Mouse (Mus musculus) heart, postnatal 0 days (tissue): ENCODE results near the gene Syt8. TPM values are rescaled to one million over a fixed set of nuclear protein-coding genes. Genes with fewer than 3 reads are reported as not detected.
A peak's percentile ranks its signal among the peaks of the same experiment; 100 is the strongest.

Source experiments
- ATAC-seq: fragments of 200-750 bp; cut with Nextera tagmentation; 2 replicates; pipeline ENCODE4 v1.8.0; 2017; ENCODE audit warnings: low read depth, moderate number of reproducible peaks, moderate library complexity; ENCODE audit not compliant: insufficient read depth
- DNase-seq: peaks from one replicate; pipeline ENCODE4 v3.0.0-alpha.2; 2016; ENCODE audit warnings: low spot score
- H3K27ac ChIP-seq: fragments of 300-500 bp; sonication (generic); 2 replicates; pipeline ENCODE4 v1.5.1; 2014; ENCODE audit warnings: low read depth, mild to moderate bottlenecking
- H3K27me3 ChIP-seq: fragments of 300-500 bp; sonication (generic); 2 replicates; pipeline ENCODE4 v1.6.1; 2014; ENCODE audit warnings: low read length, mixed read lengths; ENCODE audit not compliant: control insufficient read depth, insufficient read depth
- H3K36me3 ChIP-seq: fragments of 300-500 bp; sonication (generic); replicated peaks from 2 replicates; pipeline ENCODE4 v1.6.1; 2014; ENCODE audit warnings: low read length, mixed read lengths; ENCODE audit not compliant: control insufficient read depth, insufficient read depth
- H3K4me1 ChIP-seq: fragments of 300-500 bp; sonication (generic); 2 replicates; pipeline ENCODE4 v1.6.1; 2014; ENCODE audit warnings: antibody characterized with exemption; ENCODE audit not compliant: control insufficient read depth, insufficient read depth
- H3K4me2 ChIP-seq: fragments of 300-500 bp; sonication (generic); 2 replicates; pipeline ENCODE4 v1.6.1; 2014; ENCODE audit warnings: low read depth, mild to moderate bottlenecking, low read length, moderate library complexity
- H3K4me3 ChIP-seq: fragments of 300-500 bp; sonication (generic); 2 replicates; pipeline ENCODE4 v1.5.1; 2014; ENCODE audit warnings: low read depth, low read length
- H3K9ac ChIP-seq: fragments of 300-500 bp; sonication (generic); replicated peaks from 2 replicates; pipeline ENCODE4 v1.6.1; 2014; ENCODE audit warnings: low read depth, low read length, mixed read lengths
- H3K9me3 ChIP-seq: fragments of 300-500 bp; sonication (generic); replicated peaks from 2 replicates; pipeline ENCODE4 v1.6.1; 2016; ENCODE audit warnings: low read length; ENCODE audit not compliant: control insufficient read depth
- CTCF ChIP-seq: IDR thresholded peaks from 2 replicates; pipeline ENCODE4 v1.5.1; 2016; ENCODE audit warnings: antibody characterized with exemption, control low read depth, low read depth
- EP300 ChIP-seq: IDR thresholded peaks from 2 replicates; pipeline ENCODE4 v1.6.1; 2016; ENCODE audit warnings: antibody characterized with exemption, low read depth
- WGBS: fragments of 180-500 bp; shearing (Covaris S2); extraction: QIAGEN DNeasy Blood & Tissue Kit; methylation state at CpG from one replicate; pipeline ENCODE4 v1.1.7; 2014; 5-methylcytosine and 5-hydroxymethylcytosine counted together
- polyA plus RNA-seq: library from polyadenylated mRNA; unstranded; fragments of >200 nt; fragmentation: Nextera tagmentation; extraction: Ambion mirVana; gene quantifications from 2 replicates; pipeline ENCODE4 v1.2.1, GENCODE M21; 2015
- total RNA-seq: library from RNA; depleted of rRNA; stranded (reverse); fragments of >200 nt; gene quantifications from 2 replicates; pipeline ENCODE4 v1.2.3, GENCODE M21; 2014; ENCODE audit warnings: low replicate concordance

The Syt8 gene
- total and polyA plus RNA-seq, 2 experiments from 2014 or later = 18.0 TPM; not detected in 1

DNA sequence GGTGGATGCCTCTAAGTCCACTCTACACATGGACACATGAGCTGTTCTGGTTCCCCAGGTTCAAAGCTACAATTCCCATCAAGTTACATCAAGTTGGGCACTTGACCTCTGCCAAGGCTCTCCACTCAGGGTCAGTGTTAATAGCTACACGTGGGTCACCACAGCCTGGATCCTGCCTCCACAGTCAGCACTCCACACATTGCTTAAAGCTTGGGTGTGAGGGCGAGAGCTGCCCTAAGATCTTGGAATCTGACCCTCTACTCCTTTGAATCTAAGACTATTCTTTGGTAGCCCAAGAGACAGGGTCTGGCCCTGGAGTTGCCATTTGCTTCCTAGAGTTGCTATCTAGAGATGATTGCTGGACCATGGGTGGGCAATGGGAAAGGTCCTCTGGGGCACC, 45.9 kb upstream of the Syt8 start:
- Histone ChIP-seq H3K27ac (0 out of 2 replicates have a peak overlapping the region, but pooled peaks have one; percentile 92), H3K27me3 (no peaks in the 10 kb centered on the region), H3K4me1 (peaks cover 14% of the 10 kb centered on the region), H3K4me3 (no peak overlapping the region), H3K4me2 (no peak overlapping the region), H3K9me3 (no peaks in the 10 kb centered on the region), H3K36me3 (peaks cover 20% of the 10 kb centered on the region), H3K9ac (no peak overlapping the region)
- no peak for ATAC-seq
- DNase-seq = no peak
- 92% methylated on average over 2 of the region's 2 CpGs for WGBS
- TF ChIP-seq CTCF (no peak), EP300 (no peak)

GRCm38 (mm10) chr7:142389961-142390650, 44.5 kb upstream of the Syt8 start:
- Histone ChIP-seq H3K9ac (no peak overlapping the region), H3K4me1 (peaks cover 14% of the 10 kb centered on the region), H3K36me3 (peaks cover 7% of the 10 kb centered on the region), H3K4me3 (no peak overlapping the region), H3K27ac (no peak overlapping the region), H3K27me3 (no peaks in the 10 kb centered on the region), H3K9me3 (no peaks in the 10 kb centered on the region), H3K4me2 (no peak overlapping the region)
- TF ChIP-seq CTCF (no peak), EP300 (no peak)
- ATAC-seq = no peak
- WGBS = 77% methylated on average over 3 of the region's 3 CpGs
- DNase-seq = no peak

DNA sequence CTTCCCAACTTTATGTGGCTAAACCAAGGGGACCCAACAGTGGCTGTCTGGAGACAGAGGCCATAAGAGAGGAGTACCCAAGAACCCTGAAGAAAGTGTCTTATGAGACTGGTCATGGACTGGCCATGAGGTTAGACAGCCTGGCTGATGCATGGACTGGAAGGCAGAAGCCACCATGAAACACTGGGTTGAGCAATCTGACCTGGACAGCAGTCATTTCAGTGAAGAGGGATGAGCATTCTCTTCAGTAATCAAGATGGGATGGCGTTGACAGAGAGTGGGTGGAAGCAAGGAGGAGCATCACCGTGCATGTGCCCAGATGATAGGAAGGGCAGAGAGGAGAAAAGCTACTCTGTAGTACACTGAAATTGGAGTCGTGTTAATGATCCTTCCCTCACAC, 43.5 kb upstream of the Syt8 start:
- no peak overlapping the region for H3K4me3 ChIP-seq
- DNase-seq (no peak), ATAC-seq (no peak)
- no peaks in the 10 kb centered on the region for H3K36me3 ChIP-seq
- peaks cover 7% of the 10 kb centered on the region for H3K4me1 ChIP-seq
- no peak overlapping the region for H3K27ac ChIP-seq
- TF ChIP-seq EP300 = no peak
- H3K9me3 ChIP-seq = no peaks in the 10 kb centered on the region
- WGBS = 65% methylated on average over 3 of the region's 3 CpGs
- no peaks in the 10 kb centered on the region for H3K27me3 ChIP-seq
- no peak overlapping the region for H3K9ac ChIP-seq
- H3K4me2 ChIP-seq = no peak overlapping the region

- H3K27me3 ChIP-seq = no peaks in the 10 kb centered on the region
- peaks cover 2% of the 10 kb centered on the region for H3K4me1 ChIP-seq
- no peak overlapping the region for H3K27ac ChIP-seq
- no peak overlapping the region for H3K4me2 ChIP-seq
- no peak for DNase-seq
- no peak overlapping the region for H3K9ac ChIP-seq
- H3K36me3 ChIP-seq = no peaks in the 10 kb centered on the region
- 53% methylated on average over 4 of the region's 4 CpGs for WGBS
- H3K9me3 ChIP-seq = no peaks in the 10 kb centered on the region
- no peak for TF ChIP-seq CTCF
- no peak for TF ChIP-seq EP300
- no peak for ATAC-seq
- no peak overlapping the region for H3K4me3 ChIP-seq
Measured at GRCm38 (mm10) chr7:142391609-142392008, 43.0 kb upstream of the Syt8 start.

GRCm38 (mm10) chr7:142393191-142393590, 41.5 kb upstream of the Syt8 start:
- no peaks in the 10 kb centered on the region for H3K27me3 ChIP-seq
- H3K4me2 ChIP-seq = no peak overlapping the region
- no peak for TF ChIP-seq CTCF
- no peak for TF ChIP-seq EP300
- H3K4me1 ChIP-seq = no peaks in the 10 kb centered on the region
- no peak overlapping the region for H3K9ac ChIP-seq
- H3K27ac ChIP-seq = no peak overlapping the region
- no peak for DNase-seq
- no peaks in the 10 kb centered on the region for H3K36me3 ChIP-seq
- WGBS = 22% methylated on average over 4 of the region's 4 CpGs
- no peaks in the 10 kb centered on the region for H3K9me3 ChIP-seq
- no peak for ATAC-seq
- no peak overlapping the region for H3K4me3 ChIP-seq
